16 mouse cellular contexts compared by ENCODE assay signal in genomic region chr10:25945866-25946265, GRCm38 (mm10).
"Had no signal": no experiment of that assay in that cellular context is flagged by ENCODE, and none has a peak within 500 bp of the region (broad histone marks: within the 10 kb centered on the region; RNA-seq: fewer than 3 reads in every experiment).

No protein-coding gene starts in this region.

- H3K9ac ChIP-seq: neural tube, embryonic 13.5 days; neural tube, embryonic 15.5 days; stomach, embryonic 15.5 days had no signal

- H3K27me3 ChIP-seq: neural tube, embryonic 13.5 days; neural tube, embryonic 15.5 days; stomach, embryonic 15.5 days had no signal

- DNase-seq: retina, postnatal 1 day; right cerebral cortex, adult 18-20 months; right cerebral cortex, postnatal 14 days; right cerebral cortex, postnatal 25 days; right cerebral cortex, postnatal 4 days; spleen, adult 18-20 months; thymus, adult 18-20 months; thymus, adult 2 months; thymus, postnatal 14 days; thymus, postnatal 25 days; thymus, postnatal 36 days; thymus, postnatal 4 days had no signal

- H3K4me3 ChIP-seq: neural tube, embryonic 13.5 days; neural tube, embryonic 15.5 days; stomach, embryonic 15.5 days had no signal

- H3K27ac ChIP-seq: neural tube, embryonic 13.5 days; neural tube, embryonic 15.5 days; stomach, embryonic 15.5 days; stomach, postnatal 0 days had no signal

- H3K4me2 ChIP-seq: neural tube, embryonic 13.5 days; neural tube, embryonic 15.5 days; stomach, embryonic 15.5 days had no signal

- H3K9me3 ChIP-seq: neural tube, embryonic 13.5 days; neural tube, embryonic 15.5 days; stomach, embryonic 15.5 days had no signal

- H3K36me3 ChIP-seq: neural tube, embryonic 13.5 days; neural tube, embryonic 15.5 days; stomach, embryonic 15.5 days had no signal

- H3K4me1 ChIP-seq: neural tube, embryonic 13.5 days; neural tube, embryonic 15.5 days; stomach, embryonic 15.5 days had no signal
